ENCODE assay signal across 11 mouse cellular contexts in the genomic region with DNA sequence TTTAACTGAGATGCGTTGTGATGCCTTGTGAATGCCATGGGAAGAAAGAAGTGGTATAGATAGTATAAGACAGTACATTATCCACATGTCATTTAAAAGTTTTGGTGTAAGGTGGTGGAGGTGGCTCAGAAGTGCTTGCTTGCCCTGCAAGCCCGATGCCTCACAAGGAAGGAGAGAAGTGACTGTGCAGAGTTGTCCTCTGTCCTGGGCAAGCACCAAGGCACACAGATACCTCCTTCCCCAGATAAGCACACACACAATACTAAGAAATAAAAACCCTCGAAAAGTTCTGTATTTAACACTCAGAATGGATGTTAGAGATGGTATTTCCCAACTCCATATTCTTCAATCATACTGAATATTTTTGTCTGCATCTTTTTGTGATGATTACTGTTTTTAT.
"Had no signal": no experiment of that assay in that cellular context is flagged by ENCODE, and none has a peak within 500 bp of the region (broad histone marks: within the 10 kb centered on the region; RNA-seq: fewer than 3 reads in every experiment).

No protein-coding gene starts in this region.

- H3K4me3 ChIP-seq: intestine, embryonic 15.5 days; kidney, embryonic 15.5 days; left cerebral cortex, adult 2 months; limb, embryonic 10.5 days; midbrain, embryonic 12.5 days had no signal

- ATAC-seq: midbrain, embryonic 16.5 days had no signal

- H3K27me3 ChIP-seq: intestine, embryonic 15.5 days; kidney, embryonic 15.5 days; midbrain, embryonic 12.5 days had no signal

- H3K36me3 ChIP-seq: intestine, embryonic 15.5 days; kidney, embryonic 15.5 days; midbrain, embryonic 12.5 days had no signal

- H3K27ac ChIP-seq: intestine, embryonic 15.5 days; kidney, embryonic 15.5 days; left cerebral cortex, adult 2 months; limb, embryonic 10.5 days; midbrain, embryonic 12.5 days had no signal

- H3K9ac ChIP-seq: intestine, embryonic 15.5 days; kidney, embryonic 15.5 days; midbrain, embryonic 12.5 days had no signal

- H3K4me1 ChIP-seq: intestine, embryonic 15.5 days had no signal

- H3K4me2 ChIP-seq: intestine, embryonic 15.5 days; kidney, embryonic 15.5 days; midbrain, embryonic 12.5 days had no signal

- DNase-seq: kidney, adult 2 months; kidney, postnatal 14 days; lung, adult 18-20 months; right cerebral cortex, postnatal 14 days; thymus, postnatal 4 days had no signal

- H3K9me3 ChIP-seq: intestine, embryonic 15.5 days; kidney, embryonic 15.5 days; limb, embryonic 10.5 days; midbrain, embryonic 12.5 days had no signal
